Mouse (Mus musculus): ENCODE results near the gene Hmcn1. TPM values are rescaled to one million over a fixed set of nuclear protein-coding genes. Genes with fewer than 3 reads are reported as not detected.

Hmcn1 gene
- polyA plus RNA-seq, 1 experiment, result 5.3 TPM

GRCm38 (mm10) chr1:150873231-150873630 is 120.0 kb downstream of the Hmcn1 start:
- peak; percentile 83 to 94 for DNase-seq
- TF ChIP-seq CTCF (IDR thresholded peaks at IDR 0.05; ENCODE audit: borderline replicate concordance, insufficient read depth, low read depth, low read length) (no peak), POLR2A (IDR thresholded peaks at IDR 0.05; ENCODE audit: borderline replicate concordance, insufficient read depth, low read length) (no peak)
- Histone ChIP-seq H3K27me3 (ENCODE audit: control insufficient read depth, insufficient read depth, low read length) (no peaks in the 10 kb centered on the region), H3K27ac (ENCODE audit: insufficient read depth, low read length) (no peak overlapping the region), H3K4me3 (replicated peaks; ENCODE audit: insufficient read depth, low read depth, low read length) (no peak overlapping the region), H3K4me1 (ENCODE audit: control insufficient read depth, insufficient read depth, low read length) (peaks cover 15% of the 10 kb centered on the region)
- WGBS, result 3% methylated on average over 6 of the region's 6 CpGs

- H3K4me3 ChIP-seq (replicated peaks; ENCODE audit: insufficient read depth, low read depth, low read length), result no peak overlapping the region
- 95% methylated on average over 3 of the region's 3 CpGs for WGBS
- H3K27ac ChIP-seq (ENCODE audit: insufficient read depth, low read length), result no peak overlapping the region
- no peak for TF ChIP-seq POLR2A (IDR thresholded peaks at IDR 0.05; ENCODE audit: borderline replicate concordance, insufficient read depth, low read length)
- no peak for TF ChIP-seq CTCF (IDR thresholded peaks at IDR 0.05; ENCODE audit: borderline replicate concordance, insufficient read depth, low read depth, low read length)
- no peak for DNase-seq
- H3K4me1 ChIP-seq (ENCODE audit: control insufficient read depth, insufficient read depth, low read length), result peaks cover 9% of the 10 kb centered on the region
- no peaks in the 10 kb centered on the region for H3K27me3 ChIP-seq (ENCODE audit: control insufficient read depth, insufficient read depth, low read length)
These were observed 121.1 kb downstream of the Hmcn1 start for GRCm38 (mm10) chr1:150872105-150872504.

DNA sequence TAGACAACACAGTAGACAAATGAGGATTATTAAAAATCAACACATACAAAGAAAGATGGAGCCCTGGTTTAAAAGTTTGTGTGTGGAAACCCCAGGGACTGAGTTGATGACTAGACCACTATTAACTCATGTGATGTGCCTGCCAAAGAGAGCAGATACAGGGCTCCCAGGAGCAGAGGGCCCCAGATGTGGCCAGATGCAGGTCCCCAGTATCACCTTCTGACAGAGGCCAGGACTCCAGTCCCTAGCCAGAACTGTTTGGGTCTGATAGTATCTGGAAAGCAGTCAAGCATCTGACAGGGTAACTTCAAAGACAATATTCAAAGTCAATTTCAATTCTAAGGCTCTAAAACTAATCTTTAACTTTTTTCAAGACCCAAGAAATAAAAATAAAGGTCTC is 124.0 kb downstream of the Hmcn1 start:
- no peak for DNase-seq
- peaks cover 6% of the 10 kb centered on the region for H3K4me1 ChIP-seq (ENCODE audit: control insufficient read depth, insufficient read depth, low read length)
- H3K27me3 ChIP-seq (ENCODE audit: control insufficient read depth, insufficient read depth, low read length), result no peaks in the 10 kb centered on the region
- H3K27ac ChIP-seq (ENCODE audit: insufficient read depth, low read length), result no peak overlapping the region
- TF ChIP-seq CTCF (IDR thresholded peaks at IDR 0.05; ENCODE audit: borderline replicate concordance, insufficient read depth, low read depth, low read length), result no peak
- no peak for TF ChIP-seq POLR2A (IDR thresholded peaks at IDR 0.05; ENCODE audit: borderline replicate concordance, insufficient read depth, low read length)
- H3K4me3 ChIP-seq (replicated peaks; ENCODE audit: insufficient read depth, low read depth, low read length), result no peak overlapping the region

- no peak for DNase-seq
- no peaks in the 10 kb centered on the region for H3K27me3 ChIP-seq (ENCODE audit: control insufficient read depth, insufficient read depth, low read length)
- TF ChIP-seq POLR2A (IDR thresholded peaks at IDR 0.05; ENCODE audit: borderline replicate concordance, insufficient read depth, low read length), result no peak
- no peak for TF ChIP-seq CTCF (IDR thresholded peaks at IDR 0.05; ENCODE audit: borderline replicate concordance, insufficient read depth, low read depth, low read length)
- H3K4me1 ChIP-seq (ENCODE audit: control insufficient read depth, insufficient read depth, low read length), result peaks cover 3% of the 10 kb centered on the region; the same call in 1 of the 2 replicates
- 87% methylated on average over 5 of the region's 5 CpGs for whole genome bisulfite sequencing
- no peak overlapping the region for H3K4me3 ChIP-seq (replicated peaks; ENCODE audit: insufficient read depth, low read depth, low read length)
- H3K27ac ChIP-seq (ENCODE audit: insufficient read depth, low read length), result no peak overlapping the region
These were observed 126.6 kb downstream of the Hmcn1 start for GRCm38 (mm10) chr1:150866615-150867014.

DNA sequence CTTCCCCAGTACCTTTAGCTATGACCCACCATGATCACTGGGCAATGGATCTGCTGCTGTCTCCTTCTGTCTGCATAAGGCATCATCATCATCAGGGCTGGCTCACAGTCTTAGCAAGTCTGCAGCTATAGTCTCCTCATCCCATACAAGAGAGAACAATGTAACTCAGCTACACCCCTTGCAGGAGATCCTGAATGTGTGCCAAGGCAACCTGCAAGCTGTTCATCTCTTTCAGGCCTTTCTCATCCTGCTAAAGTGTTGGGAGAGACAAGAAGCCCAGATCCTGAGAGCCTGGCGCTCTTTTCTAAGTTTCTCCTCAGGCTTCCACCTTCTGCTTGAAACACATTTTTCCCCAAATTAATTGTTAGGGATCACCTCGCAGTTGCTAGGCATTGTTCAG is 135.5 kb downstream of the Hmcn1 start:
- no peak overlapping the region for H3K4me3 ChIP-seq (replicated peaks; ENCODE audit: insufficient read depth, low read depth, low read length)
- no peaks in the 10 kb centered on the region for H3K27me3 ChIP-seq (ENCODE audit: control insufficient read depth, insufficient read depth, low read length)
- no peak overlapping the region for H3K27ac ChIP-seq (ENCODE audit: insufficient read depth, low read length)
- 21% methylated on average over 2 of the region's 2 CpGs for WGBS
- peak; percentile 35 to 52 for DNase-seq
- TF ChIP-seq CTCF (IDR thresholded peaks at IDR 0.05; ENCODE audit: borderline replicate concordance, insufficient read depth, low read depth, low read length) (no peak), POLR2A (IDR thresholded peaks at IDR 0.05; ENCODE audit: borderline replicate concordance, insufficient read depth, low read length) (no peak)
- peaks cover 3% of the 10 kb centered on the region; the same call in 1 of the 2 replicates for H3K4me1 ChIP-seq (ENCODE audit: control insufficient read depth, insufficient read depth, low read length)

- WGBS, result 43% methylated on average over 6 of the region's 6 CpGs
- TF ChIP-seq CTCF (IDR thresholded peaks at IDR 0.05; ENCODE audit: borderline replicate concordance, insufficient read depth, low read depth, low read length), result no peak
- TF ChIP-seq POLR2A (IDR thresholded peaks at IDR 0.05; ENCODE audit: borderline replicate concordance, insufficient read depth, low read length), result no peak
- Histone ChIP-seq H3K4me1 (ENCODE audit: control insufficient read depth, insufficient read depth, low read length) (no peaks in the 10 kb centered on the region), H3K27ac (ENCODE audit: insufficient read depth, low read length) (no peak overlapping the region), H3K4me3 (replicated peaks; ENCODE audit: insufficient read depth, low read depth, low read length) (no peak overlapping the region), H3K27me3 (ENCODE audit: control insufficient read depth, insufficient read depth, low read length) (no peaks in the 10 kb centered on the region)
- DNase-seq, result no peak
These were observed 159.8 kb downstream of the Hmcn1 start for GRCm38 (mm10) chr1:150833448-150833847.

GRCm38 (mm10) chr1:150829851-150830250 is 163.4 kb downstream of the Hmcn1 start:
- Histone ChIP-seq H3K4me3 (replicated peaks; ENCODE audit: insufficient read depth, low read depth, low read length) (no peak overlapping the region), H3K4me1 (ENCODE audit: control insufficient read depth, insufficient read depth, low read length) (no peaks in the 10 kb centered on the region), H3K27ac (ENCODE audit: insufficient read depth, low read length) (no peak overlapping the region), H3K27me3 (ENCODE audit: control insufficient read depth, insufficient read depth, low read length) (no peaks in the 10 kb centered on the region)
- no peak for DNase-seq
- no peak for TF ChIP-seq CTCF (IDR thresholded peaks at IDR 0.05; ENCODE audit: borderline replicate concordance, insufficient read depth, low read depth, low read length)
- TF ChIP-seq POLR2A (IDR thresholded peaks at IDR 0.05; ENCODE audit: borderline replicate concordance, insufficient read depth, low read length), result no peak
- WGBS, result 81% methylated on average over 7 of the region's 7 CpGs

- Histone ChIP-seq H3K4me1 (ENCODE audit: control insufficient read depth, insufficient read depth, low read length) (no peaks in the 10 kb centered on the region), H3K27me3 (ENCODE audit: control insufficient read depth, insufficient read depth, low read length) (no peaks in the 10 kb centered on the region), H3K27ac (ENCODE audit: insufficient read depth, low read length) (no peak overlapping the region), H3K4me3 (replicated peaks; ENCODE audit: insufficient read depth, low read depth, low read length) (no peak overlapping the region)
- DNase-seq, result no peak
- 87% methylated on average over 5 of the region's 5 CpGs for WGBS
- no peak for TF ChIP-seq POLR2A (IDR thresholded peaks at IDR 0.05; ENCODE audit: borderline replicate concordance, insufficient read depth, low read length)
These were observed 166.1 kb downstream of the Hmcn1 start for GRCm38 (mm10) chr1:150827169-150827568.
